ENCODE assay signal across 14 mouse cellular contexts in the genomic region with DNA sequence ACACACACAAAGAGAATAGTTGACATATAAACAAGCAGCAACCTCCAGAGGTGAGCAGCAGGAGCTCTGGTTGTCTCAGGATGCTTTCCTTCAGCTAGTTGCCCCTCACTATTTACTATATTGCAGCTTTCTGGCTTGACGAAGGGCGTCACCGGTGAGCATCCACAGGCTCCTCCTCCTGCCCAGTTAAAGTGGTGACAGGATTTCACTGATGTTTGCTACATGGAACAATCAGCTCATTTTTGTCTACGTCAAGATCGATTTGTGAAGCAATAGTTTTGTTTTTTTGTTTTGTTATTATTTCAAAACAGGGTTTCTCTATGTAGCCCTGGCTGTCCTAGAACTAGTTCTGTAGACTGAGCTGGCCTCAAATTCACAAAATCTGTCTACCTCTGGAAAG.
"Had no signal": no experiment of that assay in that cellular context is flagged by ENCODE, and none has a peak within 500 bp of the region (broad histone marks: within the 10 kb centered on the region; RNA-seq: fewer than 3 reads in every experiment).

No protein-coding gene starts in this region.

- DNase-seq: layer of hippocampus, adult 9-11 months; layer of hippocampus, postnatal 36 days; lung, adult 18-20 months; retina, postnatal 1 day; right cerebral cortex, postnatal 4 days; spleen, adult 18-20 months; thymus, adult 18-20 months; thymus, postnatal 14 days had no signal

- ATAC-seq: midbrain, embryonic 15.5 days had no signal

- H3K36me3 ChIP-seq: limb, embryonic 15.5 days; midbrain, embryonic 15.5 days; neural tube, embryonic 13.5 days had no signal

- H3K9ac ChIP-seq: limb, embryonic 15.5 days; liver, embryonic 14.5 days; midbrain, embryonic 15.5 days; neural tube, embryonic 13.5 days had no signal

- H3K4me3 ChIP-seq: limb, embryonic 15.5 days; midbrain, embryonic 10.5 days; midbrain, embryonic 15.5 days; neural tube, embryonic 13.5 days had no signal

- H3K27me3 ChIP-seq: limb, embryonic 15.5 days; midbrain, embryonic 15.5 days; neural tube, embryonic 13.5 days had no signal

- H3K27ac ChIP-seq: kidney, postnatal 0 days; limb, embryonic 15.5 days; liver, embryonic 14.5 days; midbrain, embryonic 10.5 days; midbrain, embryonic 15.5 days had no signal

- H3K9me3 ChIP-seq: limb, embryonic 15.5 days; midbrain, embryonic 10.5 days; midbrain, embryonic 15.5 days; neural tube, embryonic 13.5 days had no signal

- H3K4me2 ChIP-seq: limb, embryonic 15.5 days; midbrain, embryonic 15.5 days; neural tube, embryonic 13.5 days had no signal

- H3K4me1 ChIP-seq: midbrain, embryonic 10.5 days had no signal
